Mouse (Mus musculus): Measurements from ENCODE around the gene Hoga1.
"Not testable (repeated sequence)": the region's sequence is repeated elsewhere in the genome, so short reads cannot be mapped to it uniquely, and the experiment has no call there.

DNA sequence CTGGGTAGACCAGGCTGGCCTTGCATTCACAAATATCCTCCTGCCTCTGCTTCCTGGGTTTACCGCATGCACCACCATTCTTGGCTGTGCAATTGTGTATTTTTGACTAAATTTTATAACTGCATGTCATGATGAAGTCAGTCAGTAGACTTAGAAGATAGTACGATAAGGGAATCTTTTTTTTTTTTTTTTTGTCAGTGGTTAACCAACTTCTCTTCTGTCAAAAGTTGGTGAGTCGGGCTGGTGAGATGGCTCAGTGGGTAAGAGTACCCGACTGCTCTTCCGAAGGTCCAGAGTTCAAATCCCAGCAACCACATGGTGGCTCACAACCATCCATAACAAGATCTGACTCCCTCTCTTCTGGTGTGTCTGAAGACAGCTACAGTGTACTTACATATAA lies 36.2 kb downstream of the Hoga1 start:
- not testable (repeated sequence) for TF ChIP-seq POLR2A (IDR thresholded peaks at IDR 0.05; ENCODE audit: borderline replicate concordance, extremely low read depth, low read depth, low read length); CTCF (IDR thresholded peaks at IDR 0.05; ENCODE audit: insufficient read depth, low read length)

Data from lung, adult 2 months (tissue).